Mouse (Mus musculus) gonadal fat pad, adult 2 months (tissue): Measurements from ENCODE around the gene Gstp2. TPM values are rescaled to one million over a fixed set of nuclear protein-coding genes. Genes with fewer than 3 reads are reported as not detected.
"Not testable (repeated sequence)": the region's sequence is repeated elsewhere in the genome, so short reads cannot be mapped to it uniquely, and the experiment has no call there.

ENCODE experiments used
- DNase-seq: peaks from one replicate; pipeline ENCODE4 v3.0.0-alpha.2; 2012; ENCODE audit warnings: low read depth
- polyA plus RNA-seq: library from polyadenylated mRNA; depleted of rRNA; stranded (reverse); fragments of >200 nt; gene quantifications from 2 replicates; pipeline ENCODE4 v1.2.3, GENCODE M21; 2012

The Gstp2 gene
- polyA plus RNA-seq, 1 experiment, result 39.9 TPM

DNA sequence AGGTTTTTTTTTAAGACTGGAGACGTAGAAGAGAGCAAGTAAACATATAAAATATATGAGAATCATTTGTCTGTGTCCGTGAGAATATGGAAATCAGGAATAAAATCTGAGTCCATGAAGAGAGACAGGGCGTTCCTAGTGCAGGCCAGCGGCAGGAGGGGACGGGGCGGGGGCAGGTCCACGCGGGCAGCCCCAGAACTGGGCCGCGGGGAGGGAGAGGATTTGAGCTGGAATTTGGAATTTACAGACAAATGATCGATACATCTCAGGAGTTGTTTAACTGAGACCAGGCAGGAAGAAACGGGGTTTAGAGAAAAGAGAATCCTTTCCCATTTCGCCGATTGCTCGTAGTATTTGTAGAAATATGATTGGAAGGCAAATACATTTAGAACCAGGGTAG lies 24.5 kb upstream of the Gstp2 start:
- no peak for DNase-seq

GRCm38 (mm10) chr19:4068717-4069410 lies 23.0 kb upstream of the Gstp2 start:
- DNase-seq, result no peak

DNA sequence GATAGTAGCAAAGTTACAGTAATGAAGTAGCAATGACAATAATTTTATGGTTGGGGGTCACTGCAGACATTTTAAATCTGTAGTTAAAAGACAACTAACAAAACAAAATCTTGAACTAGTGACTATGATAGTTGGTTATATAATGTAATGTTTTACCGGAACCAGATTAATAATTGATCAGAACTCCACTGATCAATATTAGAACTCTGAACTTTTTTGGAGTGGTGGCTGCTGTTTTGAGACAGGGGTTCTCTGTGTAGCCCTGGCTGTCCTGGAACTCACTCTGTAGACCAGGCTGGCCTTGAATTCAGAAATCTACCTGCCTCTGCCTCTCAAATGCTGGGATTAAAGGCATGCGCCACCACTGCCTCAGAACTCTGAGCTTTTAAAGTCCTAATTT lies 22.4 kb upstream of the Gstp2 start:
- not testable (repeated sequence) for DNase-seq

DNA sequence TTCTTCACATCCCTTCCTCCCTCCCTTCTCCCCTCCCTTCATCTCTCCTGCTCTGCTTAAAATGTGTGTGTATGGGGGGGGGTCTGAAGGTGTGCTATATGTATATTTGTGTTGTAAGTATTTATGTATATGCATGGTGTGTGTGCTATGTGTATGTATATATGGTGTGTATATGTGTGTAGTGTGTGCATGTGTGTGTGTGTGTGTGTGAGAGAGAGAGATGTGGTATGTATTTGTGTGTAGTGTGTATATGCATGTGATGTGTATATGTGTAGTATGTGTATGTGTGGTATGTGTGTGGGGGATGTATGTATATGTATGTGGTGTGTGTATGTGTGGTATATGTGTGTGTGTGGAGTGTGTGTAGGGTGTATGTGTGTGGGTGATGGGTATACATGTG lies 21.1 kb upstream of the Gstp2 start:
- DNase-seq, result no peak

GRCm38 (mm10) chr19:4066280-4066679 lies 20.5 kb upstream of the Gstp2 start:
- no peak for DNase-seq

DNA sequence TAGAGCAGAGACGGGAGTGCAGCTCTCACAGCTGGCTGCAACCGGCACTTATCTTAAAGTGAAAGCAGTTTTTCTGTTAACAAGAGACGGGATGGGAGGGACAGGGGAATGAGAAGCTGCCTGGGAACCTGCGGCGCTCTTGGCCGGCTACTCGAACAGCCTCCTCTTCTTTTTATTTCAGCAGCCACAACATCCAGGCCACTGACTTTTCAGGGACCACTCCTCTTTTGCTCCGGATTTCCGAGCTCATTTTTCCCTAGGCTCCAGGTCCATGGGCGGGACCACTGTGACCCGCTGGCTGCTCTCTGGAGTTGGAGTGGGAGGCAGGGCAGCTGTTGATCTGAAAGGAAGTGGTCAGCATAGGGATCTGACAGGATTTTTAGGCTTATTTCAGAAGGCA lies 18.7 kb upstream of the Gstp2 start:
- not testable (repeated sequence) for DNase-seq

GRCm38 (mm10) chr19:4063357-4063756 lies 17.5 kb upstream of the Gstp2 start:
- not testable (repeated sequence) for DNase-seq

DNA sequence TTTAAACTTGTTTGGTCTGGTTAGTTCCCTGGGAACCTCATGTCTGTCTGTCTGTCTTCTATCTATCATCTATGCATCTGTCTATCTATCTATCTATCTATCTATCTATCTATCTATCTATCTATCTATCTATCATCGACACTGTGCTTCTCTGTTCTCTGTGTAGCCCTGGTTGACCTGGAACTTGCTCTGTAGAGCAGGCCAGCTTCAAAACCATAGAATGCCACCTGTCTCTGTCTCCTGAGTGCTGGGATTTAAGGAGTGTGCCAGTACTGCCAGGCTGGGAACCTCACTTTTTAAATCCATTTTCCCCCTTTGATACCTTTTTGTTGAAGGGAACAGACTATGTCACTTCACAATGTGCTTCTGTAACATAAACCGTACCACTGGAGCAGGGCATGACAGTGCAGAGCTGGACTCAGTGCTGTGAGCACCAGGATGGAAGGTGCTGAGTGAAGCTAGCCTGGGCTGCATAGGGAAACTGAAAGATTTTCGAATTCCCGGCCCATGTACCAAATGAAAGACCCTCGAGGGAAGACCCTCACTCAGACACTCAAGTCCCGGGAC lies 15.2 kb upstream of the Gstp2 start:
- DNase-seq, result no peak

GRCm38 (mm10) chr19:4060044-4060898 lies 14.4 kb upstream of the Gstp2 start:
- DNase-seq, result not testable (repeated sequence)

DNA sequence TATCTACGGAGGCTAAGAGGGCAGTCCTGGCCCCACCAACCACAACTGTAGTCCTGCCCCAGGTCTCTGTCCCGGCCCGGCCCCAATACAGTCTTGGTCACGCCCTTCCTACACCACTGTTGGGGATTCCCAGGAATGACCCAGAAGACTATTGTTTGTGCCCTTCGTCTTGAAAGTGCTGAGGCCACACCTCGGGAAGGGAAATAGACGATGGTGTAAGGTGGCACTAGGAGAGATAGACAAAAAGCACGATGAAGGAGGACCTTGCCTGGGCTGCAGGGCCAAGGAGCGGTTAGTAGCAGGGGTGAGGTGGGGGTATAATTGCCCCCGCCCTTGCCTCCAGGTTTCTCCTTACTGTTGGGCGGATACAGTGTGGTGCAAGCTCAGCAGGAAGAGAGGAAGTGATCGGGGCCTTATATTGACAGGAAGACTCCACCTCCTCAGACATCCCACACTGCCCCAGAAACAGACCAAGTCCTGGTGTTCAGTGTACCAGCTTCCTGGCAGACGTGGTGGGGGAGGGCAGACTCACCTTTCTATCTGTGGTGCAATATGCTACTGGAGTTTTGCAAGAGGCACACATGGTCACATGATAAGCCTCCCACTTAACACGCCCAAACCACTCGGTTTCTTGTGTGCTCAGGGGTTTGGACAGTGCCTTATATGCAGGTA lies 13.4 kb upstream of the Gstp2 start, which contains the start of gene Gstp3:
Gene Gstp3, minus strand, starts transcription at position 501 of the 672 bp plus-strand sequence.
- peak; percentile 72 for DNase-seq

- no peak for DNase-seq
These were observed 12.8 kb upstream of the Gstp2 start for GRCm38 (mm10) chr19:4058581-4058980.

GRCm38 (mm10) chr19:4057962-4058361 lies 12.1 kb upstream of the Gstp2 start:
- DNase-seq, result no peak

GRCm38 (mm10) chr19:4057389-4057788 lies 11.6 kb upstream of the Gstp2 start:
- DNase-seq, result no peak

DNA sequence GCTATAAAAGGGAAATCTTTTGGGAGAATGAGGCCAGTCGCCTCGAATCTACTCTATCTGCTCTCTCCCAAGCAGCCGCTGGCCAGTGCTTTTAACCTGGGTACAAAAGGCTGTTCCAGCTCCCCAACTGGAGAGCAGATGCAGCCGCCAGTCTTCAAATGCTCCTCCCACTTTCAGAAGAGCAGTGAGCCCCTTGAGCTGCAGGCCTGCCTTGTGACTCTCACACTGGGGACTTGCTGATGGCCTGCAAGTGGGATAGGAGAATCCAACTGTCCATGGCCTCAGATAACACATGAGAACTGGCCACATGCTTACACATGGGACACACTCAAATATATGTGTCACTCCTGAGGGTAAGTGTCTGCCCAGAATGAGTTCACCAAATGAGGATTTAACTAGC lies 10.9 kb upstream of the Gstp2 start:
- DNase-seq, result no peak

GRCm38 (mm10) chr19:4055947-4056693 lies 10.3 kb upstream of the Gstp2 start:
- DNase-seq, result no peak

GRCm38 (mm10) chr19:4055216-4055946 lies 9.6 kb upstream of the Gstp2 start:
- DNase-seq, result no peak

GRCm38 (mm10) chr19:4054613-4055012 lies 8.8 kb upstream of the Gstp2 start:
- no peak for DNase-seq

- DNase-seq, result no peak
These were observed 6.8 kb upstream of the Gstp2 start for GRCm38 (mm10) chr19:4052516-4053030.

- DNase-seq, result no peak
These were observed 6.1 kb upstream of the Gstp2 start for GRCm38 (mm10) chr19:4051741-4052515.

- DNase-seq, result no peak
These were observed 5.2 kb upstream of the Gstp2 start for GRCm38 (mm10) chr19:4051016-4051415.
